Mouse (Mus musculus) cerebellum, adult 18-20 months (tissue): ENCODE results near the gene Cfdp1.
"Not testable (repeated sequence)": the region's sequence is repeated elsewhere in the genome, so short reads cannot be mapped to it uniquely, and the experiment has no call there.

Experiments used
- DNase-seq, 2 experiments: peaks; one replicate each; pipeline ENCODE4 v3.0.0; 2021

Gene Cfdp1

GRCm38 (mm10) chr8:111853219-111853618 lies 872 bp downstream of the Cfdp1 start:
- DNase-seq = not testable (repeated sequence)

GRCm38 (mm10) chr8:111846746-111847145 lies 7.3 kb downstream of the Cfdp1 start:
- DNase-seq = no peak

GRCm38 (mm10) chr8:111835540-111835939 lies 18.6 kb downstream of the Cfdp1 start:
- peak; percentile 30 to 31 for DNase-seq

- DNase-seq = no peak
Observed at GRCm38 (mm10) chr8:111834011-111834410, 20.1 kb downstream of the Cfdp1 start.

- DNase-seq = no peak
Observed at GRCm38 (mm10) chr8:111832983-111833382, 21.1 kb downstream of the Cfdp1 start.

- no peak for DNase-seq
Observed at GRCm38 (mm10) chr8:111831996-111832395, 22.1 kb downstream of the Cfdp1 start.

GRCm38 (mm10) chr8:111828595-111828994 lies 25.5 kb downstream of the Cfdp1 start:
- no peak for DNase-seq

- DNase-seq = peak; percentile 43 to 57
Observed at GRCm38 (mm10) chr8:111825219-111825618, 28.9 kb downstream of the Cfdp1 start.

GRCm38 (mm10) chr8:111824334-111824733 lies 29.8 kb downstream of the Cfdp1 start:
- no peak for DNase-seq

- DNase-seq = no peak
Observed at GRCm38 (mm10) chr8:111821199-111821598, 32.9 kb downstream of the Cfdp1 start.

- no peak for DNase-seq
Observed at GRCm38 (mm10) chr8:111820691-111821090, 33.4 kb downstream of the Cfdp1 start.

GRCm38 (mm10) chr8:111820018-111820417 lies 34.1 kb downstream of the Cfdp1 start:
- no peak for DNase-seq

- no peak for DNase-seq
Observed at GRCm38 (mm10) chr8:111818556-111818955, 35.5 kb downstream of the Cfdp1 start.

GRCm38 (mm10) chr8:111815078-111815477 lies 39.0 kb downstream of the Cfdp1 start:
- DNase-seq = no peak

GRCm38 (mm10) chr8:111813818-111814217 lies 40.3 kb downstream of the Cfdp1 start:
- no peak for DNase-seq

GRCm38 (mm10) chr8:111812835-111813234 lies 41.3 kb downstream of the Cfdp1 start:
- DNase-seq = no peak

GRCm38 (mm10) chr8:111810656-111811336 lies 43.3 kb downstream of the Cfdp1 start:
- DNase-seq = no peak

- DNase-seq = no peak
Observed at GRCm38 (mm10) chr8:111808891-111809622, 45.0 kb downstream of the Cfdp1 start.

GRCm38 (mm10) chr8:111808006-111808405 lies 46.1 kb downstream of the Cfdp1 start:
- DNase-seq = no peak

GRCm38 (mm10) chr8:111803362-111803761 lies 50.7 kb downstream of the Cfdp1 start:
- DNase-seq = no peak

- DNase-seq = no peak
Observed at GRCm38 (mm10) chr8:111802256-111802655, 51.8 kb downstream of the Cfdp1 start.

GRCm38 (mm10) chr8:111801456-111801855 lies 52.6 kb downstream of the Cfdp1 start:
- DNase-seq = no peak

- DNase-seq = peak; percentile 26 to 31
Observed at GRCm38 (mm10) chr8:111796528-111796927, 57.6 kb downstream of the Cfdp1 start.

GRCm38 (mm10) chr8:111793324-111793917 lies 60.7 kb downstream of the Cfdp1 start:
- no peak for DNase-seq
